Mouse (Mus musculus) layer of hippocampus, adult 8-10 months (tissue): ENCODE measurements around the gene Gm21541. TPM values are rescaled to one million over a fixed set of nuclear protein-coding genes. Genes with fewer than 3 reads are reported as not detected.
"Not testable (repeated sequence)": the region's sequence is repeated elsewhere in the genome, so short reads cannot be mapped to it uniquely, and the experiment has no call there.

Experiments used
- DNase-seq, 2 experiments: peaks; one replicate each; pipeline ENCODE4 v3.0.0; 2022; ENCODE audit warnings: low spot score in 2 of 2
- total RNA-seq, 4 experiments: library from RNA; stranded (reverse); gene quantifications; 2 replicates each; pipeline ENCODE4 v1.2.4; 2022

Gm21541 gene
- total RNA-seq, result not detected

- DNase-seq, result not testable (repeated sequence)
These were observed at the start of gene Gm21541 for GRCm38 (mm10) chr4:41903310-41903709. Gene Gm21541 (plus strand): TSS chr4:41903610.

- DNase-seq, result not testable (repeated sequence)
These were observed 37.9 kb downstream of the Gm21541 start, which contains the start of gene Gm20878 for GRCm38 (mm10) chr4:41941272-41941671. Gene Gm20878 (plus strand): TSS chr4:41941572.

Other genes starting within 250 kb of the Gm21541 start
- 10 to 100 TPM; 84.3 to 93.9 (median 90.2) TPM for gene Cntfr, start 206.5 kb upstream of the Gm21541 start, total RNA-seq
- gene Il11ra1, start 203.6 kb upstream of the Gm21541 start, total RNA-seq, result 10 to 100 TPM; 39.9 to 44.4 (median 41.6) TPM
- 10 to 100 TPM; 25.7 to 31.7 (median 30.2) TPM for gene Rpp25l, start 190.1 kb upstream of the Gm21541 start, total RNA-seq
- gene Dctn3, start 180.4 kb upstream of the Gm21541 start, total RNA-seq, result 100 to 1,000 TPM; 141 to 156 (median 152) TPM
- not detected for gene Arid3c, start 172.5 kb upstream of the Gm21541 start, total RNA-seq
- gene Galt, start 148.4 kb upstream of the Gm21541 start, total RNA-seq, result 10 to 100 TPM; 52.0 to 67.1 (median 53.6) TPM
- 10 to 100 TPM; 37.7 to 46.8 (median 40.6) TPM for gene Sigmar1, start 147.5 kb upstream of the Gm21541 start, total RNA-seq
- 100 to 1,000 TPM; 121 to 139 (median 130) TPM for gene Ccl27a, start 129.4 kb upstream of the Gm21541 start, total RNA-seq
- gene Gm20878, start 38.0 kb downstream of the Gm21541 start, total RNA-seq, result 10 to 100 TPM; 17.6 to 29.5 (median 18.1) TPM
- 1 to 10 TPM; 1.0 to 2.2 (median 1.4) TPM for gene Fam205a4, start 62.4 kb downstream of the Gm21541 start, total RNA-seq
- gene Gm21093, start 131.1 kb downstream of the Gm21541 start, total RNA-seq, result 1 to 10 TPM; 1.6 to 3.8 (median 2.9) TPM
- not detected for gene Gm3893, start 187.6 kb downstream of the Gm21541 start, total RNA-seq
- gene Gm13304, start 211.2 kb downstream of the Gm21541 start, total RNA-seq, result 10 to 100 TPM in 3 of 4 experiments, not detected in 1; 14.1 to 17.8 (median 15.9) TPM
- 10 to 100 TPM in 1 of 4 experiments, 1 to 10 TPM in 3; 5.1 to 15.5 (median 8.6) TPM for gene Gm13306, start 249.8 kb downstream of the Gm21541 start, total RNA-seq